Mouse (Mus musculus): ENCODE results near the gene Aff4. TPM values are rescaled to one million over a fixed set of nuclear protein-coding genes. Genes with fewer than 3 reads are reported as not detected.

Gene Aff4
- polyA plus RNA-seq (2012; rRNA removed; ENCODE audit: low replicate concordance) = 21.2 and 31.1 TPM in 2 replicates

GRCm38 (mm10) chr11:53350291-53351223, at the start of gene Aff4:
Gene Aff4 (plus strand): TSS chr11:53350833.

GRCm38 (mm10) chr11:53324512-53324968, 26.1 kb upstream of the Aff4 start, which contains the start of gene Zcchc10:
Gene Zcchc10 (plus strand): TSS chr11:53324679.

GRCm38 (mm10) chr11:53423036-53423435, 72.4 kb downstream of the Aff4 start, which contains the start of gene Leap2:
Gene Leap2 (minus strand): TSS chr11:53423170.

GRCm38 (mm10) chr11:53430670-53431346, 80.2 kb downstream of the Aff4 start, which contains the start of the genes Uqcrq and Gdf9:
Gene Uqcrq (minus strand): TSS chr11:53430831.
Gene Gdf9 (plus strand): TSS chr11:53431023.

GRCm38 (mm10) chr11:53456474-53457371, 106.1 kb downstream of the Aff4 start, which contains the start of the genes Gm10447 and Shroom1:
Gene Gm10447 (minus strand): TSS chr11:53457110.
Gene Shroom1 (plus strand): TSS chr11:53457205.

GRCm38 (mm10) chr11:53469968-53470695, 119.5 kb downstream of the Aff4 start, which contains the start of gene Gm9837:
Gene Gm9837 (minus strand): TSS chr11:53470479.

Other genes with a start within 250 kb of the Aff4 start
- gene Hspa4, start 50.4 kb upstream of the Aff4 start, polyA plus RNA-seq (2012; rRNA removed; ENCODE audit: low replicate concordance) = 19.4 and 38.8 TPM in 2 replicates
- gene Zcchc10, start 26.2 kb upstream of the Aff4 start, polyA plus RNA-seq (2012; rRNA removed; ENCODE audit: low replicate concordance) = 5.2 and 7.5 TPM in 2 replicates
- gene Leap2, start 72.3 kb downstream of the Aff4 start, polyA plus RNA-seq (2012; rRNA removed; ENCODE audit: low replicate concordance) = not detected in 2 replicates
- gene Uqcrq, start 80.0 kb downstream of the Aff4 start, polyA plus RNA-seq (2012; rRNA removed; ENCODE audit: low replicate concordance) = 509 and 856 TPM in 2 replicates
- 1.6 and 2.8 TPM in 2 replicates for gene Gdf9, start 80.2 kb downstream of the Aff4 start, polyA plus RNA-seq (2012; rRNA removed; ENCODE audit: low replicate concordance)
- gene Gm10447, start 106.3 kb downstream of the Aff4 start, polyA plus RNA-seq (2012; rRNA removed; ENCODE audit: low replicate concordance) = 0.24 and 0.32 TPM in 2 replicates
- 1.9 and 4.1 TPM in 2 replicates for gene Shroom1, start 106.4 kb downstream of the Aff4 start, polyA plus RNA-seq (2012; rRNA removed; ENCODE audit: low replicate concordance)
- gene Gm9837, start 119.6 kb downstream of the Aff4 start, polyA plus RNA-seq (2012; rRNA removed; ENCODE audit: low replicate concordance) = not detected in 2 replicates
- gene Gm9945, start 129.3 kb downstream of the Aff4 start, polyA plus RNA-seq (2012; rRNA removed; ENCODE audit: low replicate concordance) = not detected in 2 replicates
- 0.03 and 0.07 TPM in 2 replicates for gene Sowaha, start 129.4 kb downstream of the Aff4 start, polyA plus RNA-seq (2012; rRNA removed; ENCODE audit: low replicate concordance)
- gene Sept8, start 168.4 kb downstream of the Aff4 start, polyA plus RNA-seq (2012; rRNA removed; ENCODE audit: low replicate concordance) = 43.8 and 66.7 TPM in 2 replicates
- 7.4 and 13.9 TPM in 2 replicates for gene Kif3a, start 216.5 kb downstream of the Aff4 start, polyA plus RNA-seq (2012; rRNA removed; ENCODE audit: low replicate concordance)

Measured in subcutaneous adipose tissue, adult 2 months (tissue).